Mouse (Mus musculus): ENCODE results near the gene Fancd2os. TPM values are rescaled to one million over a fixed set of nuclear protein-coding genes. Genes with fewer than 3 reads are reported as not detected.

Gene Fancd2os
- polyA plus RNA-seq, 1 experiment from 2014 or later: 0.30 TPM

- Histone ChIP-seq H3K4me2 (ENCODE audit: low read depth, low read length) (peak within 1 kb of the TSS; percentile 71), H3K4me1 (ENCODE audit: control insufficient read depth, insufficient read depth, low read length) (no peaks in the 10 kb centered on the region), H3K9ac (ENCODE audit: low read length) (peak within 1 kb of the TSS; percentile 81), H3K4me3 (ENCODE audit: low read length) (peak within 1 kb of the TSS; percentile 59), H3K27me3 (ENCODE audit: control insufficient read depth, insufficient read depth, low read length) (no peaks in the 10 kb centered on the region), H3K27ac (ENCODE audit: low read length) (peak within 1 kb of the TSS; percentile 28; the same call in 1 of the 2 replicates), H3K36me3 (ENCODE audit: control insufficient read depth, insufficient read depth) (no peaks in the 10 kb centered on the region), H3K9me3 (replicated peaks; ENCODE audit: control insufficient read depth, low read length) (no peaks in the 10 kb centered on the region)
- WGBS: 9% methylated on average over 37 of the region's 37 CpGs
- peak; percentile 93 for ATAC-seq (replicated peaks; ENCODE audit: extremely low read depth, insufficient read depth, low FRiP score)
Measured at GRCm38 (mm10) chr6:113638302-113639040, 38.0 kb upstream of the Fancd2os start, which contains the start of gene Irak2. Irak2 (plus strand) TSS chr6:113638467.

- H3K4me3 ChIP-seq (ENCODE audit: low read length): no peak overlapping the region
- no peaks in the 10 kb centered on the region for H3K4me1 ChIP-seq (ENCODE audit: control insufficient read depth, insufficient read depth, low read length)
- no peak for ATAC-seq (replicated peaks; ENCODE audit: extremely low read depth, insufficient read depth, low FRiP score)
- 91% methylated on average over 4 of the region's 4 CpGs for WGBS
- peaks cover 29% of the 10 kb centered on the region for H3K36me3 ChIP-seq (ENCODE audit: control insufficient read depth, insufficient read depth)
- no peaks in the 10 kb centered on the region for H3K27me3 ChIP-seq (ENCODE audit: control insufficient read depth, insufficient read depth, low read length)
- no peak overlapping the region for H3K27ac ChIP-seq (ENCODE audit: low read length)
- no peak overlapping the region for H3K9ac ChIP-seq (ENCODE audit: low read length)
- H3K9me3 ChIP-seq (replicated peaks; ENCODE audit: control insufficient read depth, low read length): no peaks in the 10 kb centered on the region
- no peak overlapping the region for H3K4me2 ChIP-seq (ENCODE audit: low read depth, low read length)
Measured at GRCm38 (mm10) chr6:113632863-113633262, 32.3 kb upstream of the Fancd2os start.

- 74% methylated on average over 5 of the region's 5 CpGs for WGBS
- Histone ChIP-seq H3K4me2 (ENCODE audit: low read depth, low read length) (no peak overlapping the region), H3K27ac (ENCODE audit: low read length) (no peak overlapping the region), H3K27me3 (ENCODE audit: control insufficient read depth, insufficient read depth, low read length) (no peaks in the 10 kb centered on the region), H3K36me3 (ENCODE audit: control insufficient read depth, insufficient read depth) (peaks cover 36% of the 10 kb centered on the region), H3K9me3 (replicated peaks; ENCODE audit: control insufficient read depth, low read length) (no peaks in the 10 kb centered on the region), H3K4me3 (ENCODE audit: low read length) (no peak overlapping the region), H3K9ac (ENCODE audit: low read length) (no peak overlapping the region), H3K4me1 (ENCODE audit: control insufficient read depth, insufficient read depth, low read length) (peaks cover 6% of the 10 kb centered on the region)
- no peak for ATAC-seq (replicated peaks; ENCODE audit: extremely low read depth, insufficient read depth, low FRiP score)
Measured at GRCm38 (mm10) chr6:113630322-113630721, 29.8 kb upstream of the Fancd2os start.

GRCm38 (mm10) chr6:113624989-113625770 is 24.7 kb upstream of the Fancd2os start:
- peak overlapping the region; percentile 78 for H3K4me2 ChIP-seq (ENCODE audit: low read depth, low read length)
- no peaks in the 10 kb centered on the region for H3K27me3 ChIP-seq (ENCODE audit: control insufficient read depth, insufficient read depth, low read length)
- peak overlapping the region; percentile 82 for H3K9ac ChIP-seq (ENCODE audit: low read length)
- H3K27ac ChIP-seq (ENCODE audit: low read length): no peak overlapping the region
- H3K4me1 ChIP-seq (ENCODE audit: control insufficient read depth, insufficient read depth, low read length): peaks cover 15% of the 10 kb centered on the region
- ATAC-seq (replicated peaks; ENCODE audit: extremely low read depth, insufficient read depth, low FRiP score): no peak
- H3K36me3 ChIP-seq (ENCODE audit: control insufficient read depth, insufficient read depth): peaks cover 22% of the 10 kb centered on the region
- WGBS: 42% methylated on average over 5 of the region's 5 CpGs
- H3K4me3 ChIP-seq (ENCODE audit: low read length): peak overlapping the region; percentile 62
- no peaks in the 10 kb centered on the region for H3K9me3 ChIP-seq (replicated peaks; ENCODE audit: control insufficient read depth, low read length)

- under 1% methylated on average over 67 of the region's 76 CpGs for WGBS
- peak within 1 kb of the TSS; percentile 62 for H3K4me3 ChIP-seq (ENCODE audit: low read length)
Measured at GRCm38 (mm10) chr6:113623941-113624751, 23.6 kb upstream of the Fancd2os start, which contains the start of gene Vhl. Vhl (plus strand) TSS chr6:113623959.

GRCm38 (mm10) chr6:113623386-113623785 is 22.9 kb upstream of the Fancd2os start:
- Histone ChIP-seq H3K4me3 (ENCODE audit: low read length) (peak overlapping the region; percentile 62), H3K9ac (ENCODE audit: low read length) (peak overlapping the region; percentile 82; the same call in 1 of the 2 replicates), H3K9me3 (replicated peaks; ENCODE audit: control insufficient read depth, low read length) (no peaks in the 10 kb centered on the region), H3K36me3 (ENCODE audit: control insufficient read depth, insufficient read depth) (peaks cover 11% of the 10 kb centered on the region; the same call in 1 of the 2 replicates), H3K4me1 (ENCODE audit: control insufficient read depth, insufficient read depth, low read length) (peaks cover 15% of the 10 kb centered on the region), H3K27me3 (ENCODE audit: control insufficient read depth, insufficient read depth, low read length) (no peaks in the 10 kb centered on the region), H3K27ac (ENCODE audit: low read length) (peak overlapping the region; percentile 89), H3K4me2 (ENCODE audit: low read depth, low read length) (peak overlapping the region; percentile 78)
- ATAC-seq (replicated peaks; ENCODE audit: extremely low read depth, insufficient read depth, low FRiP score): no peak
- WGBS: 67% methylated on average over 5 of the region's 5 CpGs

More at GRCm38 (mm10) chr6:113623941-113624751, 23.6 kb upstream of the Fancd2os start, which contains the start of gene Vhl:
- Histone ChIP-seq H3K36me3 (ENCODE audit: control insufficient read depth, insufficient read depth) (peaks cover 14% of the 10 kb centered on the region; the same call in 1 of the 2 replicates), H3K4me2 (ENCODE audit: low read depth, low read length) (peak within 1 kb of the TSS; percentile 78), H3K27me3 (ENCODE audit: control insufficient read depth, insufficient read depth, low read length) (no peaks in the 10 kb centered on the region), H3K9me3 (replicated peaks; ENCODE audit: control insufficient read depth, low read length) (no peaks in the 10 kb centered on the region), H3K27ac (ENCODE audit: low read length) (peak within 1 kb of the TSS; percentile 89), H3K9ac (ENCODE audit: low read length) (peak within 1 kb of the TSS; percentile 82), H3K4me1 (ENCODE audit: control insufficient read depth, insufficient read depth, low read length) (peaks cover 15% of the 10 kb centered on the region)
- peak; percentile 92 for ATAC-seq (replicated peaks; ENCODE audit: extremely low read depth, insufficient read depth, low FRiP score)

- Histone ChIP-seq H3K27ac (ENCODE audit: low read length) (no peak overlapping the region), H3K9me3 (replicated peaks; ENCODE audit: control insufficient read depth, low read length) (no peaks in the 10 kb centered on the region; the same call in 1 of the 2 replicates), H3K27me3 (ENCODE audit: control insufficient read depth, insufficient read depth, low read length) (no peaks in the 10 kb centered on the region), H3K4me1 (ENCODE audit: control insufficient read depth, insufficient read depth, low read length) (peaks cover 20% of the 10 kb centered on the region), H3K9ac (ENCODE audit: low read length) (no peak overlapping the region), H3K4me3 (ENCODE audit: low read length) (no peak overlapping the region), H3K4me2 (ENCODE audit: low read depth, low read length) (no peak overlapping the region), H3K36me3 (ENCODE audit: control insufficient read depth, insufficient read depth) (peaks cover 45% of the 10 kb centered on the region)
- 92% methylated on average over 4 of the region's 4 CpGs for WGBS
- no peak for ATAC-seq (replicated peaks; ENCODE audit: extremely low read depth, insufficient read depth, low FRiP score)
Measured at GRCm38 (mm10) chr6:113615489-113615888, 15.0 kb upstream of the Fancd2os start.

- no peak for ATAC-seq (replicated peaks; ENCODE audit: extremely low read depth, insufficient read depth, low FRiP score)
- H3K9ac ChIP-seq (ENCODE audit: low read length): no peak overlapping the region
- H3K27me3 ChIP-seq (ENCODE audit: control insufficient read depth, insufficient read depth, low read length): no peaks in the 10 kb centered on the region
- WGBS: 93% methylated on average over 8 of the region's 8 CpGs
- H3K4me1 ChIP-seq (ENCODE audit: control insufficient read depth, insufficient read depth, low read length): peaks cover 19% of the 10 kb centered on the region
- H3K4me2 ChIP-seq (ENCODE audit: low read depth, low read length): no peak overlapping the region
- peaks cover 48% of the 10 kb centered on the region for H3K36me3 ChIP-seq (ENCODE audit: control insufficient read depth, insufficient read depth)
- no peak overlapping the region for H3K27ac ChIP-seq (ENCODE audit: low read length)
- H3K4me3 ChIP-seq (ENCODE audit: low read length): no peak overlapping the region
- no peaks in the 10 kb centered on the region; the same call in 1 of the 2 replicates for H3K9me3 ChIP-seq (replicated peaks; ENCODE audit: control insufficient read depth, low read length)
Measured at GRCm38 (mm10) chr6:113614997-113615396, 14.5 kb upstream of the Fancd2os start.
